Mouse (Mus musculus): Measurements from ENCODE around the gene Cdh16. TPM values are rescaled to one million over a fixed set of nuclear protein-coding genes. Genes with fewer than 3 reads are reported as not detected.

Cdh16 gene
- polyA plus RNA-seq, 1 experiment from 2014 or later: 0.92 TPM

DNA sequence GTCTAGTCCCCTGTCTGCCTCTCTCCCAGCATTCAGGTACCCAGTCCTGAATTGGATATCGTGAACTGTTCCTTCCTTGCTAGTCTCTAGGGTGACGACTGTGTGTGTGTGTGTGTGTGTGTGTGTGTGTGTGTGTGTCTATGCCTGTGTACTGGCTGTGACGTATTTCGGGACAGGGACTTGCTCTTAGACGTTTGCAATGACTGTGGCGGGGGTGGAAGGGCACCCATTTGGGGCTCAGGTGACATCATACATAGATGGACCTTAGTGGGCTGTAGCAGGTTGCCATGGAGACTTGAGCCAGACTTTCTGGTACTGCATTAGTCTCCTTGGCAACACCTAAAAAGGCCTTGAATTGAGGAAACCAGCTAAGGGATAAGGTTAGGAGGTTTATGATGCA is 8.3 kb upstream of the Cdh16 start:
- Histone ChIP-seq H3K36me3 (no peaks in the 10 kb centered on the region), H3K4me2 (no peak overlapping the region), H3K4me3 (replicated peaks) (no peak overlapping the region), H3K9me3 (no peaks in the 10 kb centered on the region), H3K27ac (no peak overlapping the region), H3K27me3 (replicated peaks) (peaks cover 4% of the 10 kb centered on the region), H3K9ac (no peak overlapping the region), H3K4me1 (peaks cover 27% of the 10 kb centered on the region)
- ATAC-seq (ENCODE audit: insufficient read depth, low FRiP score, low read depth): no peak
- WGBS: 64% methylated on average over 6 of the region's 6 CpGs

DNA sequence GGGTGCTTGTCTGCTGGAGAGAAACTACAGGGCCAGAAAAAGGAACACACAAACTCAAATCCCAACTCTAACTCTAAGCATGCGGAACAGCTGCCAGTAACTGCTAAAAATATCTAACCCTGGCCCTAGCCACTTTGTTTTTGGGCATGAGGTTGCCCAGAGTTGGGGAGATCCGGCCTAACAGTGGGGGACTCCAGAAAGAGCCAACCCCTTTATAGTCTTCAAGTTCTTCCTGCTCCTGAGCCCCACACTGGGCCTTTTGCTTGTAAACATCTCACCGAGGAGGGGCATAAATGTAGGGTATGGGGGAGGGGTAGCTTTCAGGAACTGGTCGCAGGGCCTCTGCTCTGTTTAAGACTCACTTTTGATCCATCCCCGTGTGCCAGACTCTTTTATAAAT is 7.8 kb upstream of the Cdh16 start:
- Histone ChIP-seq H3K4me1 (peaks cover 27% of the 10 kb centered on the region), H3K9ac (no peak overlapping the region), H3K4me2 (peak overlapping the region; percentile 73; the same call in 1 of the 2 replicates), H3K36me3 (no peaks in the 10 kb centered on the region), H3K4me3 (replicated peaks) (no peak overlapping the region), H3K27ac (peak overlapping the region; percentile 11; the same call in 1 of the 2 replicates), H3K27me3 (replicated peaks) (peaks cover 4% of the 10 kb centered on the region), H3K9me3 (no peaks in the 10 kb centered on the region)
- 42% methylated on average over 5 of the region's 5 CpGs for WGBS
- ATAC-seq (ENCODE audit: insufficient read depth, low FRiP score, low read depth): no peak

DNA sequence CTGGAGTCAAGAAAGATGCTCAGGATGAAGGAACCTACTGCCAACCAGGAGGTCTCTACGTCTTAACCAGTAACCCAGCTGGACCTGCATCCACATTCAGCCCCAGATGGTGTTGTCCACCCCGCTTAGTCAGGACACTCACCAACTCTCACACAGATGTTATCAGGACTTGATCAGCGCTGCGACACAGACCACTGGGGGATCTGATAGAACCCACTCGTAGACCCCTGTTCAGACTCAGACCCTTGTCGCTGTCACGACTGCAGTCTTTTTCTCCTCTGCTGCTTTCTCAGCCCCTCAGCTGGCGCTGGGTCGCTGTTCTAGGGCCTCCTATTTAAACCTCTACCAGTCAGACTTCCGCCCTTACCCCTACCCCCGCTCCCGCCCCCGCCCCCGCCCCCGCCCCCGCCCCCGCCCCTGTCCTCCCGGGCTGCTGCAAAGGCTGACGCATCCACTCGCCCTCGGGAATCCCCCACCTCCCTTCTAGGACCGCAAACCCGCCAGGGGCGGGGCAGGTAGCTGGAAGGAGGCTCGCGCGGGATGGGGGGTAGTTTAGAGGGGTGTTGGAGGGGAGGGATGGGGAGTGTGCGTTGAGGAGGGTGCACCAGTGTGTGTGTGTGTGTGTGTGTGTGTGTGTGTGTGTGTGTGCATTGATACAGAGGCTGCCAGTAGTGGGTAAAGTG is 6.9 kb upstream of the Cdh16 start, which contains the start of gene Rrad:
Gene Rrad, minus strand, starts transcription at position 347 of the 683 bp plus-strand sequence.
- H3K36me3 ChIP-seq: no peaks in the 10 kb centered on the region
- peaks cover 27% of the 10 kb centered on the region for H3K4me1 ChIP-seq
- peak within 1 kb of the TSS; percentile 73 for H3K4me2 ChIP-seq
- H3K27ac ChIP-seq: peak within 1 kb of the TSS; percentile 11; the same call in 1 of the 2 replicates
- H3K9ac ChIP-seq: peak within 1 kb of the TSS; percentile 16; the same call in 1 of the 2 replicates
- H3K27me3 ChIP-seq (replicated peaks): peaks cover 4% of the 10 kb centered on the region
- no peaks in the 10 kb centered on the region for H3K9me3 ChIP-seq
- ATAC-seq (ENCODE audit: insufficient read depth, low FRiP score, low read depth): peak; percentile 60
- under 1% methylated on average over 20 of the region's 28 CpGs for WGBS
- H3K4me3 ChIP-seq (replicated peaks): peak within 1 kb of the TSS; percentile 41

DNA sequence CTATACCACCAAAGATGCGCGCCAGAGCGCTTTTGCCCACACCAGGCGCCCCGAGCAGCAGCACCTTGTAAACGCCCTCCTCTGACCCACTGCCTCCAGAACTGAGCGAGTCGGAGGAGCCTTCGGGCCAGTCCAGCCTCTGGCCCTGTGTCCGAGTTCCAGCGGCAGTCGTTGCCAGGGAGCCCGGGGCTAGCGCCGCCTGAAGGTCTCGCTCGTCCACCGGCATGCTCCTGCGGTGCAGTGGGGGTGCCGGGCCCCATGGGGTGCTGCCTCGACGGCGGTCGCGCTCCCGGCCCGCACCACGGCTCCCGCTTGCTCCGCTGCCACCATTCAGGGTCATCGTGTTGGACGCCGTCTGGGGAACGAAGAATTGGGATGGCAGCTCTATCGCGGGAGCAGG is 6.4 kb upstream of the Cdh16 start:
- no peaks in the 10 kb centered on the region for H3K9me3 ChIP-seq
- H3K4me1 ChIP-seq: peaks cover 27% of the 10 kb centered on the region
- H3K27me3 ChIP-seq (replicated peaks): peaks cover 4% of the 10 kb centered on the region
- 0 out of 2 replicates have a peak, but pooled peaks have one; percentile 15 for ATAC-seq (ENCODE audit: insufficient read depth, low FRiP score, low read depth)
- H3K36me3 ChIP-seq: no peaks in the 10 kb centered on the region
- peak overlapping the region; percentile 16; the same call in 1 of the 2 replicates for H3K9ac ChIP-seq
- H3K4me2 ChIP-seq: peak overlapping the region; percentile 73
- no peak overlapping the region for H3K27ac ChIP-seq
- 2% methylated on average over 36 of the region's 36 CpGs for WGBS
- peak overlapping the region; percentile 41 for H3K4me3 ChIP-seq (replicated peaks)

DNA sequence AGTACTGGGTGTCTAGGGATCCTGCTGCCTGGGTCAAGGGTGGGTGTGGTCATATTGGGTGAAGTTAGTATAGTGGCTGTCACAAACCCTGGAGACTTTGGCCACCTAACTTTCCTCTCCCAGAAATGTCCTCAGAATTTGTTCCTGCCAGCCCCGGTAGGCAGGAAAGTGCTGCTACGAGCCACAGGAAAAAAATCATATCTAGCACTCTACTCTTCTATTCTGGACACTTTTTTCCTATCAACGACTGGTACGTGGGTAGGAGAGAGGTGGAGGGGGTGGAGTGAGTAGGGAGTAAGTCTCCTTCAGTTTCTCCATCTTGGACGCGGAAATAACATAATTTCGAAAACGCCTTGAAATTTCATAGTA is 5.9 kb upstream of the Cdh16 start:
- Histone ChIP-seq H3K4me1 (peaks cover 27% of the 10 kb centered on the region), H3K36me3 (no peaks in the 10 kb centered on the region), H3K9ac (no peak overlapping the region), H3K4me2 (peak overlapping the region; percentile 73), H3K4me3 (replicated peaks) (peak overlapping the region; percentile 41), H3K9me3 (no peaks in the 10 kb centered on the region), H3K27me3 (replicated peaks) (peaks cover 4% of the 10 kb centered on the region), H3K27ac (no peak overlapping the region)
- 34% methylated on average over 8 of the region's 8 CpGs for WGBS
- no peak for ATAC-seq (ENCODE audit: insufficient read depth, low FRiP score, low read depth)

DNA sequence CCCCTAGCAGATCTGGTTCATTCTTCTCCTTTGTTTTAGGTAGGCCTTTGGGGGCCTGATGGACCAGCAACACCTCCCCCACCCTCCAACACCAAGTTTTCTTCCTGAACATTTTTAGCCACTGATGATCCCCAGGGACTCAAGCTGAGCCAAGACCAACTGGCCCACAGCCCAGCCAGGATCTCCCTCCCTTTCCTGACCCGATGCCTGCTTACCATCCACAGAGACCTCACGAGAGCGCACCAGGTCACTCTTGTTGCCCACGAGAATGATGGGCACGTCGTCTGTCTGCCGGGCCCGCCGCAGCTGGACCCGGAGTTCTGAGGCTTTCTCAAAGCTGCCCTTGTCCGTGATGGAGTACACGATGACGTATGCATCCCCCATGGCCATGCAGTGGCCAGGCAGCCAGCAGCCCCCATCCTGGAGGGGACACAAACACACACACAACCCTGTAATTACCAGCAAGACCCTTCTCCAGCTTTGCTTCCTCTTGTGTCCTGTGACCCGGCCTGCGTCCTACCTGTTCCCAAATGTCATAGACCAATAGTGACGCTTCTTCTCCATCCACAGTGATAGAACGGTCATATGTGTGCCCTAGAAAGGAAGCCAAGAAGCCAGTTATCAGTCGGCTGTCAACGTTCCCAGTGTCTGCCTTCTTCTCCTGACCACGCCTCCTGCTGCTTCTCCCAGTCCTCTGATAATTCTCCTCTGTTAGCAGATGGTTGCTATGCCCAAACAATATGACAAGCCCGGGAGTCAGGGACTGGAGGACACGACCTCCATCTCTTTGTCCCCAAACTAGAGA is 5.3 kb upstream of the Cdh16 start:
- Histone ChIP-seq H3K4me3 (replicated peaks) (no peak overlapping the region), H3K9ac (no peak overlapping the region), H3K4me2 (peak overlapping the region; percentile 73; the same call in 1 of the 2 replicates), H3K27me3 (replicated peaks) (peaks cover 4% of the 10 kb centered on the region), H3K4me1 (peaks cover 27% of the 10 kb centered on the region), H3K36me3 (no peaks in the 10 kb centered on the region), H3K9me3 (no peaks in the 10 kb centered on the region), H3K27ac (no peak overlapping the region)
- WGBS: 67% methylated on average over 22 of the region's 22 CpGs
- ATAC-seq (ENCODE audit: insufficient read depth, low FRiP score, low read depth): no peak

DNA sequence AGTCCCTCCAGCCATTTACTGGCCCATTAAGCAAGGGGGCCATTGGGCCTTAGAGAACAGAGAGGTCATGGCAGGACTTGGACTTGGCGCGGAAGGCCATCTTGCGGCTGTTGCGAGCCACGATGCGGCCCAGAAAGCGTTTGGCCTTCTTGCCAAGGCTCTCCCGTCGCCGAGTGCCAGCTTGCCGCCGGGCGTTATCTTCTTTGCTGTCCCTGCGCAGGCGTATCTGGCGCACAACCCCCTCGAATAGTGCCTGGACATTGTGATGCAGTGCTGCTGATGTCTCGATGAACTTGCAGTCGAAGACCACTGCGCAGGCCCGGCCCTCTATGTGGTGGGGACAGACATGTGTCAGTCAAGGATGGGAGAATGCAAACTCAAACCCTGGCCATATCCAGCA is 4.2 kb upstream of the Cdh16 start:
- Histone ChIP-seq H3K9ac (no peak overlapping the region), H3K27ac (no peak overlapping the region), H3K4me2 (no peak overlapping the region), H3K4me3 (replicated peaks) (no peak overlapping the region), H3K9me3 (no peaks in the 10 kb centered on the region), H3K36me3 (no peaks in the 10 kb centered on the region), H3K4me1 (peaks cover 27% of the 10 kb centered on the region), H3K27me3 (replicated peaks) (peaks cover 4% of the 10 kb centered on the region)
- no peak for ATAC-seq (ENCODE audit: insufficient read depth, low FRiP score, low read depth)
- 93% methylated on average over 21 of the region's 21 CpGs for WGBS

DNA sequence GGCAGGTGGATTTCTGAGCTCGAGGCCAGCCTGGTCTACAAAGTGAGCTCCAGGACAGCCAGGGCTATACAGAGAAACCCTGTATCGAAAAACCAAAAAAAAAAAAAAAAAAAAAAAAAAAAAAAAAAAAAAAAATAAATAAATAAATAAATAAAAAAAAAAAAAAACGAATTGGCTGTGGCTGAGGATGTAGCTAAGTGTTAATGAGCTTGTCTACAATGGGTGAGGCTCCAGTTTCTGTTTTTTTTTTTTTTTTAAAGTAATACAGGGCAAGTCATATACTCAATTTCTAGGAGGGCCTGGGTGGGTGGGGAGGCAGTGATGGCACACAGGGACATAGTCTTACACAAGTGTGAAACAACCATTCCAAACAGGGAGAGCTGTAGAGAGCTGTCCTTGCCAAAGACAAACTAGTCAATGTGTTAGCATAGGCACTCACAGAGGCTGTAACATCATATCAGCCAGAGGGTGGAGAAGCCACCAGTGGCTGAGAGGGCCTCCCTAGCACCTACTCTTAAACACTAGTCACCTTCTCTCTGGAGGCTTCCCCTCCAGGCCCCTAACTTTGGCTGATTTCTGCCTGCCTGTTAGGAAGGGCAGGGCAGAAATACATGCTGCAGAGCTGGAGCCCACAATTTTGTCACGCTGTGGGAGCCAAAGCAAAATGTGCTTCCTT is 3.0 kb upstream of the Cdh16 start:
- WGBS: 74% methylated on average over 4 of the region's 4 CpGs
- no peak for ATAC-seq (ENCODE audit: insufficient read depth, low FRiP score, low read depth)

DNA sequence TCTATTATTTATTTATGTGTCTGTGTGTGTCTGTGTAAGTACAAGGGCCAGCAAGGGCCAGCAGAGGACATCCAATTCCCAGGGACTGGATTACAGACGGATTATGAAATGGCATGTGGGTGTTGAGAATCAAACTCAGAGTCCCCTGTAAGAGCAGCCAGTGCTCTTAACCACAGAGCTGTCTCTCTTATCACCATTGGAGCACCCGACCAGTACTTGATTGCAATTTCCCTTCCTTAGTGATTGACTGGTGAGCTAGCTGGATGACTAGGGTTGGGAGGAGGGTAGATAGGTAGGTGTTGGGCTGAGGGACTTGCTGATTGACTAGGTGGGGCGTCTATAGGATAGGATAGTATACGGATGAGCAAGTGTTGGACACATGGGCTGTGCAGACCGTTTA is 3.4 kb downstream of the Cdh16 start:
- no peaks in the 10 kb centered on the region for H3K9me3 ChIP-seq
- H3K4me2 ChIP-seq: no peak overlapping the region
- H3K9ac ChIP-seq: no peak overlapping the region
- WGBS: 69% methylated on average over 5 of the region's 5 CpGs
- ATAC-seq (ENCODE audit: insufficient read depth, low FRiP score, low read depth): no peak
- H3K27me3 ChIP-seq (replicated peaks): no peaks in the 10 kb centered on the region
- no peak overlapping the region for H3K27ac ChIP-seq
- H3K4me3 ChIP-seq (replicated peaks): no peak overlapping the region
- no peaks in the 10 kb centered on the region for H3K36me3 ChIP-seq
- H3K4me1 ChIP-seq: no peaks in the 10 kb centered on the region

More for the DNA sequence above, 3.0 kb upstream of the Cdh16 start:
- no peak overlapping the region for H3K4me3 ChIP-seq (replicated peaks)
- H3K9ac ChIP-seq: no peak overlapping the region
- H3K27ac ChIP-seq: no peak overlapping the region
- peaks cover 25% of the 10 kb centered on the region for H3K4me1 ChIP-seq
- peaks cover 4% of the 10 kb centered on the region for H3K27me3 ChIP-seq (replicated peaks)
- H3K4me2 ChIP-seq: no peak overlapping the region
- no peaks in the 10 kb centered on the region for H3K9me3 ChIP-seq
- no peaks in the 10 kb centered on the region for H3K36me3 ChIP-seq

DNA sequence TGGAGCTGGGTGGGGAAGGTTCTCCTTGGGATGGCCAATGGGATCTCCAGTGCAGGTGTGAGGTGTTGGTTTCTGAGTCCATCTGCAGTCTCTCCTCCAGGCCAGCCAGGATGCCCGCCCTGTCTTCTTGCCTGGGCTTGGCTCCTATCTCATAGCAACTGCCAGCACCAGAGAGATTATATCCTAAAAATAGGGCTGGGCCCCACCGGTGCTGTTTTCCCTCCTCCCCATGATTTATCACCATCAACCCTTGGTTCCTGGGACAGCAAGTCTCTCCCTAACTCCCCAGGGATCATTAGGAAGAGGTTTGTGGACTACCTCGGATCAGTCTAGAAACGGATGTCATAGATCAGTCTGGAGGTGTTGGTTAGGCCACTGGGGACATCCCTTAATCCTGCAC is 11.1 kb downstream of the Cdh16 start:
- H3K9me3 ChIP-seq: no peaks in the 10 kb centered on the region
- no peak overlapping the region for H3K4me3 ChIP-seq (replicated peaks)
- H3K27me3 ChIP-seq (replicated peaks): no peaks in the 10 kb centered on the region
- WGBS: 70% methylated on average over 4 of the region's 4 CpGs
- no peaks in the 10 kb centered on the region for H3K36me3 ChIP-seq
- ATAC-seq (ENCODE audit: insufficient read depth, low FRiP score, low read depth): no peak
- H3K4me2 ChIP-seq: no peak overlapping the region
- H3K27ac ChIP-seq: no peak overlapping the region
- no peak overlapping the region for H3K9ac ChIP-seq
- peaks cover 13% of the 10 kb centered on the region; the same call in 1 of the 2 replicates for H3K4me1 ChIP-seq

DNA sequence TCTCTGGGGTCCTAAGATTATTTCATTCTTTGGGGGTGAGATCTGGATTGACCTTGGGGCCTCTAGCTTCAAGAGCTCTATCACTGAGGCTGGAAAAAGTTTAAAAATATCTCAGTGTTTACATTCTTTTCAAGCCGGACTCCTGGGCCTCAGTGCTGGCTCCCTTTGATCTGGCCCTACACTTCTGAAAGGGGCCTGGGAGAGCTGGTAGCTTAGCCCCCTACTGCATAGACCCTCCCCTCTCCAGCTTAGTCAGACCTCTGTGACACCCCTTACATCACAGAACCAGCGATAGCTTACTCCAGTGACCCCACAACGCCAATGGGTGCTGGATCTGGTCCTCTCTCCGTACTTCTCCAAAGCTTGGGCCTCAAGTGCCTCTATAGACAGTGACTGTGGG is 12.6 kb downstream of the Cdh16 start:
- H3K4me1 ChIP-seq: peaks cover 13% of the 10 kb centered on the region; the same call in 1 of the 2 replicates
- no peaks in the 10 kb centered on the region for H3K36me3 ChIP-seq
- ATAC-seq (ENCODE audit: insufficient read depth, low FRiP score, low read depth): 0 out of 2 replicates have a peak, but pooled peaks have one; percentile 23
- no peaks in the 10 kb centered on the region for H3K9me3 ChIP-seq
- H3K27ac ChIP-seq: no peak overlapping the region
- H3K4me3 ChIP-seq (replicated peaks): no peak overlapping the region
- H3K9ac ChIP-seq: no peak overlapping the region
- H3K4me2 ChIP-seq: no peak overlapping the region
- no peaks in the 10 kb centered on the region for H3K27me3 ChIP-seq (replicated peaks)
- WGBS: 30% methylated on average over 4 of the region's 4 CpGs
